Mouse (Mus musculus): ENCODE measurements around the gene Uck2. TPM values are rescaled to one million over a fixed set of nuclear protein-coding genes. Genes with fewer than 3 reads are reported as not detected.

The Uck2 gene
- total and polyA plus RNA-seq, 3 experiments: 191 to 643 (median 290) TPM

- Histone ChIP-seq H3K4me1 (ENCODE audit: control insufficient read depth in 1 of 2, insufficient read depth in 2 of 2, low read length in 2 of 2) (peaks cover 26 to 54% of the 10 kb centered on the region in 2 experiments), H3K27ac (ENCODE audit: control insufficient read depth, low read depth, low read length) (peak overlapping the region; percentile 43), H3K9ac (ENCODE audit: control insufficient read depth, low read depth, low read length, poor library complexity, severe bottlenecking) (no peak overlapping the region), H3K9me3 (replicated peaks; ENCODE audit: insufficient read depth, low read length) (no peaks in the 10 kb centered on the region), H3K4me3 (ENCODE audit: control insufficient read depth in 1 of 2, insufficient read depth in 1 of 2, low read depth in 2 of 2, low read length in 2 of 2) (no peak overlapping the region), H3K36me3 (ENCODE audit: control insufficient read depth in 1 of 2, insufficient read depth in 2 of 2, low read length in 2 of 2) (peaks cover 5 to 43% of the 10 kb centered on the region in 2 experiments; a peak in 3 of 4 replicates), H3K79me2 (ENCODE audit: control insufficient read depth, insufficient read depth, low read length, poor library complexity) (peaks cover 88% of the 10 kb centered on the region), H3K27me3 (ENCODE audit: control insufficient read depth in 1 of 2, insufficient read depth in 2 of 2, low read length in 2 of 2) (no peaks in the 10 kb centered on the region)
- TF ChIP-seq NELFE (IDR thresholded peaks at IDR 0.05; ENCODE audit: low read depth, low read length): no peak
- TF ChIP-seq ELF1 (IDR thresholded peaks at IDR 0.05; ENCODE audit: low read depth, low read length): no peak
- no peak for TF ChIP-seq POLR2AphosphoS5 (IDR thresholded peaks at IDR 0.05; ENCODE audit: borderline replicate concordance, low read depth, low read length)
- no peak for TF ChIP-seq MAFK (IDR thresholded peaks at IDR 0.05; ENCODE audit: borderline replicate concordance, low read depth, low read length)
- no peak for TF ChIP-seq USF2 (IDR thresholded peaks at IDR 0.05; ENCODE audit: borderline replicate concordance in 1 of 2, insufficient read depth in 1 of 2, low read depth in 1 of 2, low read length in 2 of 2)
- no peak for TF ChIP-seq CHD2 (IDR thresholded peaks at IDR 0.05; ENCODE audit: low read length)
- TF ChIP-seq POLR2A (IDR thresholded peaks at IDR 0.05; ENCODE audit: control insufficient read depth in 1 of 2, insufficient read depth in 1 of 2, low read depth in 1 of 2, low read length in 2 of 2, poor library complexity in 1 of 2): no peak
- no peak for TF ChIP-seq MYC (IDR thresholded peaks at IDR 0.05; ENCODE audit: low read depth, low read length)
- no peak for TF ChIP-seq MAX (IDR thresholded peaks at IDR 0.05; ENCODE audit: low read length)
- TF ChIP-seq ETS1 (IDR thresholded peaks at IDR 0.05; ENCODE audit: low read depth, low read length): no peak
- TF ChIP-seq ZC3H11A (IDR thresholded peaks at IDR 0.05; ENCODE audit: low read depth, low read length): no peak
- no peak for TF ChIP-seq TBP (IDR thresholded peaks at IDR 0.05; ENCODE audit: low read depth, low read length)
- no peak for TF ChIP-seq E2F4 (IDR thresholded peaks at IDR 0.05; ENCODE audit: borderline replicate concordance, low read depth, low read length)
- no peak for TF ChIP-seq UBTF (IDR thresholded peaks at IDR 0.05; ENCODE audit: borderline replicate concordance, insufficient read depth, low read depth, low read length)
- no peak for TF ChIP-seq MAZ (IDR thresholded peaks at IDR 0.05; ENCODE audit: low read depth, low read length)
- no peak for TF ChIP-seq RCOR1 (IDR thresholded peaks at IDR 0.05; ENCODE audit: low read depth, low read length)
- TF ChIP-seq GABPA (IDR thresholded peaks at IDR 0.05; ENCODE audit: low read depth, low read length): no peak
- TF ChIP-seq ZNF384 (IDR thresholded peaks at IDR 0.05; ENCODE audit: low read depth, low read length): no peak
- no peak for TF ChIP-seq BHLHE40 (IDR thresholded peaks at IDR 0.05; ENCODE audit: borderline replicate concordance, low read depth, low read length)
- no peak for TF ChIP-seq GATA1 (IDR thresholded peaks at IDR 0.05; ENCODE audit: low read depth, low read length)
- no peak for DNase-seq (ENCODE audit: low read depth, low spot score)
These were observed 10.3 kb downstream of the Uck2 start for GRCm38 (mm10) chr1:167274646-167275390.
